Mouse (Mus musculus) activated CD4-positive, CD25-positive, alpha-beta regulatory T cell, adult 4 months (primary cell): Measurements from ENCODE around the gene Tmem198. TPM values are rescaled to one million over a fixed set of nuclear protein-coding genes. Genes with fewer than 3 reads are reported as not detected.

Experiments used
- ATAC-seq: one replicate; pipeline ENCODE4 v1.8.0; 2017
- polyA plus RNA-seq, 2 experiments: library from polyadenylated mRNA; unstranded; fragments of 100-300 nt; shearing (Covaris generic); gene quantifications; one replicate each; pipeline ENCODE4 v1.2.1; 2017

The Tmem198 gene
- polyA plus RNA-seq = under 1 TPM in 1 of 2 experiments, not detected in 1; 0.40 TPM

DNA sequence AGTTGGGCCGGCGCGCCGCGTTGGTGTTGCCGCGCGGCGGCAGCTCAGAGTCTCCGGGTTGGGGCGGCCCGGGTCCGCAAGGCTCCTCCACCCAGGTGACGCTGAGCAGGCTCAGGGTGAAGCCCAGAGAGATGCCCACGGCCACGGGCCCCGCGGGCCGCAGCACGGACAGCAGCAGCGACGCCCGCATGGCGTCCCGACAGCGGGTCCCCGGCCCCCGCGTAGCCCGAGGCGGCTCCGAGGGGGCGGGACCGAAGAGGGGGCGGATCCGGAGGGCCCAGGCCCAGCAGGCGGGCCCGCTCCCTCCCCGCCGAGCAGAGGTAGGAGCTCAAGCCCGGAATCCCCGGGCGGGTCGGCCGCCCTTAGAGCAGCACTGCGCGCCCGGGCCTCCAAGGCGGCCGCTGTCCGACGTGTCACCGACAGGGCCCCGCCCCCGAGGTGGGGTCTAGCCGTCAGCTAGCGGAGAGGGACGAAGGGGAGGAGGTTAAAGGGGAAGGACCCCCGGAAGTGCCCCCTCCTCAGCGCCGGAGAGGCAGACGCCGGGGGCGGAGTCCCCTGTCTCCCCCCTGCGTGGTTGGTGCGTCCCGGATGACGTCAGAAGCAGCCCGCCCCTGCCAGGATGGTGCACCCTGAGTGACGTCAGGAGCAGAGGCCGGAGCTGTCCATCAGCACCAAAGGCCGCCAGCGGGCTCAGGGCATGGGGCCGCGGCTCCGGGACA lies at the start of gene Tmem198, which contains the start of gene Chpf:
Gene Tmem198, plus strand, starts transcription at position 617 of the 719 bp plus-strand sequence.
Gene Chpf, minus strand, starts transcription at position 392 of the 719 bp plus-strand sequence.
- peak; percentile 83 for ATAC-seq

GRCm38 (mm10) chr1:75435475-75436328 lies 43.6 kb upstream of the Tmem198 start, which contains the start of gene Gmppa:
TSS of gene Gmppa (plus strand) at chr1:75435930.
- peak; percentile 100 for ATAC-seq

- ATAC-seq = no peak
Observed at GRCm38 (mm10) chr1:75438782-75439181, 40.5 kb upstream of the Tmem198 start.

DNA sequence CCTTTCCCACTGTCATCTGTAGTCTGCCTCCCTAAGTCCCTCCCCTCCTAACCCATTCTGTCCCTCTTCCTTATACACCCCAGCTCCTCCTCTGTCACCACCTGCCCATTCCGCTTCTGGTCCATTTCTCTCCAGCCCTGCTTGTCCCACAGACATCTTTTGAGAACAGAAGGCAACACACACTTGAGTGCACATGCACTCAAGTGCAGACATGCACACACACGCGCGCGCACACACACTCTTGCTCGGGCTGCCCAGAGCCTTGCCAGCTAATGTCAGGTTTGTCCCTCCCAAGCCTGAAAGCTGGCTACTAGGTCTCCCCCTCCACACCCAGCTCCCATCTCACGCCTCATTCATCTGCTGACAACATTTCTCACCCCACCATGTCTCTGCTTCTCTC lies 38.7 kb upstream of the Tmem198 start:
- ATAC-seq = no peak

DNA sequence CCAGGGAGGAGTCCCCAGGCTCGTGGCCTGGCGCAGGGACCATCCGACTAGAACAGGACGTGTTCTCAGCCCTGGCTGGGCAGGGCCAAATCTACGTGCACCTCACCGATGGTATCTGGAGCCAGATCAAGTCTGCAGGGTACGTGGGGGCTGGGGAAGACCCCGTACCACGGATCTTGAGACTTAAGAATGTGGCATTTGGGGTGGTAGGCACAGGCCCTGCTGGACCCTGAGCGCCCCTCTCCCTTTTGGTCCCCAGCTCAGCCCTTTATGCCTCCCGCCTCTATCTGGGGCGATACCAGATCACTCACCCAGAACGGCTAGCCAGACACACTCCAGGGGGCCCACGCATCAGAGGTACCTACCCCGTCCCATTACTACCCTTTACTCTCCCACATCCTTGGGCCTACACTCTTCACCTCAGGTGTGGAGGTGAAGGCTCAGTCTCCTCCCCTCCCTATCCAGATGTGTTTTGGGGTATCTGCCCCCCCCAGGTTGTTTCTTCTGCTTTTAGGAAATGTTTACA lies 37.8 kb upstream of the Tmem198 start:
- no peak for ATAC-seq

- no peak for ATAC-seq
Observed at GRCm38 (mm10) chr1:75442171-75442570, 37.2 kb upstream of the Tmem198 start.

GRCm38 (mm10) chr1:75442811-75443210 lies 36.5 kb upstream of the Tmem198 start:
- ATAC-seq = no peak

GRCm38 (mm10) chr1:75443247-75444024 lies 35.9 kb upstream of the Tmem198 start:
- ATAC-seq = no peak

GRCm38 (mm10) chr1:75444208-75444607 lies 35.1 kb upstream of the Tmem198 start:
- no peak for ATAC-seq

GRCm38 (mm10) chr1:75445141-75445701 lies 34.1 kb upstream of the Tmem198 start:
- peak; percentile 26 for ATAC-seq

DNA sequence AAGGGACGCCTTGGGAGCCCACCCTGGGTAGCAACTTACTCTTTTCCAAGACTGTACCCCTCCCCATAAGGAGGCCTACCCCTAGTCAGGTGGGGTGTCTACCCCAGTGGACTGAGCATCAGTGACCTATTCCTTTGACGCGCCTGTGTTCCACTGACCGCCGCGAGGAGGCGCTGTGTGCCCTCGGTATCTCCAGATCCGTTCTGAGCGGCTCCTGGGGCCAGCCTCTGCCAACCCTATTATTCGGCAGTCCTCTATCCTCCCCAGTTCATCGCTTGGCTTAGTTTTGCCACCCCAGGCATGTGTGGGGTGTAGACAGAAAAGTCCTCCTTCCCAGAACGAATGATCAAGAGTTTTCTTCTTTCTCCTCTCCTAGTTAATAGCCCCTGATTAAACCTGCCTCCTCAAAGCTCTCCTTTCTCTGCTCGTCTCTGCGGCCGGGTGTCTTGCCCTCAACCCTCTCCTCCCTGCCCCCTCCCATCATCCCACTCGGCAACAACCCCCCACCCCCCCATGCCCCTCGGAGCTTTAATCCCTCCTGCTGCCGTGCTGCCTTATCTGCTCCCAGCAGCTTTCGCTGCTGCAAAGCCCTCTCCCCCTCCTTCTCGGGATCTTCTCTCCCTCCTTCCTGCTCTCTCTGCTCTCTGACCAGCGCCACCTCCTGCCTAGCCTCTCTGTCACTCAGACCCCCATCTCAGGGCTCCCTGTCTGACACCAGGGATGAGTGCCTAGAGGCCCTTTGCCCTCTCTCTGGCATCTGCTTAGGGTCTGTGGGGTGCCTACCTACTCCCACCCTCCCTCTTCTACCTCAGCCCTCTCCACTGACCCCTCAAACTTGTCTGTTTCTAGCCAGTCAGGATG lies 33.4 kb upstream of the Tmem198 start:
- peak; percentile 87 for ATAC-seq

GRCm38 (mm10) chr1:75446656-75447055 lies 32.7 kb upstream of the Tmem198 start:
- no peak for ATAC-seq

DNA sequence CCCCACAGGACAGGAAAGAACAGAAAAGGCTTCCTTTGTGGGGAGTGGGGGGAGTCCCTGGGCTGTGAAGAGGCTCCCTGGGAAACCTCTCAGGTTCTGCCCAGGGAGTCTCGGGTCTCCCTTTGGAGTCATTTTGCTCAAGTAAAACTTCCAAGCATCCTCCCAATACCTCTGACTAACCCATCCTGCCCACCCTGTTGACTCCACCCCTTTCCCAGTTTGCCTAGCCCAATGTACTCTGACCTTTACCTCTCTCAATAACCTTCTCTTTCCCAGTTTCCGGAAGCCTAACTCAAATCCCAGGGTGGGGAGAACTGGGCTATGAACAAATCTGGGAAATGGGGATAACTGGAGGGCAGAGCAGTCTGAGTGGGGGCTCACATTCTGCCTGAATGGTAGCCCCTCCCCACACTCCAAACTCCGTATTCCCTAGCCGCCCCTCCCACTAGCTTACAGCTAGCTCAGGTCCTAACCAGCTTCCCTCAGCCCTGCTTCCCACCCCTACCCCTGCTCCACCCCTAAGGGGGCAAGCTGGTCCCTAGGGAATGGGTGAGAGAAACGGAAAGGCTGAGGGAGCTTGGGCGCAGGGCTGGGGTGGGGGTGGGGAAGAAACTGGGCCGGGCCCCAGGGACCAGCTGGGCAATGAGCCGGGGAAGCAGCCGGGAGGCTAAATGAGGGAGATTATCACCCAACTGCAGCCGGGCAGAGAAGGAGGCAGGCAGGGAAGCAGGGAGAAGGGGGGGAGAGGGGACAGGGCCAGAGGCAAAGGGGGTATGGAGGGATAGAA lies 31.9 kb upstream of the Tmem198 start:
- ATAC-seq = no peak

- ATAC-seq = no peak
Observed at GRCm38 (mm10) chr1:75448052-75448431, 31.3 kb upstream of the Tmem198 start.

- ATAC-seq = no peak
Observed at GRCm38 (mm10) chr1:75448937-75449336, 30.4 kb upstream of the Tmem198 start.

DNA sequence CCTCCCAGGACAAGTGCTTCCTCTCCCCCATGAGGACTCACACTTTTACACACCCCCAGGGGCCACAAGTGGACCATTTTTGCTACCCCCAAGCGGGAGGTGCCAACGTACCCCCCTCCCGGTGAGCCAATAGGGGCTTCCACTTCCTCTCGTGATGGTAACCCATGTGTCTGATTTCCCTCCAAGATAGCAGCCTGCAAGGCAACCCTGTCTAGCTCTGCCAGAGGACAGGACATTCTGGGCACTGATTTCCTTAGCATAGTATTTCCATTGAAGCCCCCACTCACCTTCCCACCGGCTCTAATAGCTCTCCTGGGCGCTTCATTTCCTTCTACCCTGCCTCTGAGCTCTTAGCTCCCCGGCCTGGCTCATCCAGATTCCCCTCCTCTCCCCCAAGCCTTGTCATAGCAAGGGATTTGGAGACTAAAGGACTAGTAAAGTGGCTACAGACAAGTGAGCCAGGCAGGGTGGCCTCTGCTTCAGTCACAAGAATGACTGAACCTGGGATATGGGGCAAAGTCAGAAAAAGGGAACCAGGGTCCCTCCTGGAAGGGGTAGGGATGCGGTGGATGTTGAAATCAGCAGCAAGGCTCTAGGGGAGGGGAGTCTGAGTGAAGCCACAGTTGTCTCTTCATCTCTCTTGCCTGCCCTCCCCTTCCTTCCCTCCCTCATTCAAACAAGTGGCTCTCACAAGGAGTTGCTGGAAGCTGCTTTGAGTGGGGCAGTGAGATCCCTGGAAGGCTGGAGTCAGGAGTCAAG lies 29.8 kb upstream of the Tmem198 start:
- no peak for ATAC-seq

GRCm38 (mm10) chr1:75450314-75451005 lies 28.9 kb upstream of the Tmem198 start, which contains the start of gene Asic4:
TSS of gene Asic4 (plus strand) at chr1:75450436.
- no peak for ATAC-seq

DNA sequence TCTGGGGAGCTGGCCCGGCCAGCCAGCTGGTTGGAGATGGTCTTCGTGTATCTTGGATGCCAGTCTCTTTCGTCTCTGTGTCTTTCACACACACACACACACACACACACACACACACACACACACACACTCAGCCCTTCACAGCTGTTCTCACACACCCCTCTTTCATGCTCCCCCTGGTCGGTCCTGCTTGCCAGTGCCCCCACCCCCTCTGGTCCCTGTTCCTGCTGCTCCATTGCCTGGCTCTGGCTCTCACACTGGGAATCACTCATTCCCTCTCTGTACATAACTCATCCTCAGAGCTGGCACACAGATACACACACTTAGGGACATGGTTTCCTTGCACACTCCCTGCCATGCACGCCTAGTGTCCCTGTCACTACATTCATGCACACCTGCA lies 27.4 kb upstream of the Tmem198 start:
- ATAC-seq = no peak

- no peak for ATAC-seq
Observed at GRCm38 (mm10) chr1:75455433-75455832, 23.9 kb upstream of the Tmem198 start.
